Mouse (Mus musculus): ENCODE measurements around the gene Atg2a. TPM values are rescaled to one million over a fixed set of nuclear protein-coding genes. Genes with fewer than 3 reads are reported as not detected.

Atg2a gene
- total RNA-seq (2014; fragmentation: Nextera tagmentation) (18.4 and 31.8 TPM in 2 replicates), total RNA-seq (2017) (7.0 and 9.4 TPM in 2 replicates), polyA plus RNA-seq (2012) (44.4 and 45.0 TPM in 2 replicates)

DNA sequence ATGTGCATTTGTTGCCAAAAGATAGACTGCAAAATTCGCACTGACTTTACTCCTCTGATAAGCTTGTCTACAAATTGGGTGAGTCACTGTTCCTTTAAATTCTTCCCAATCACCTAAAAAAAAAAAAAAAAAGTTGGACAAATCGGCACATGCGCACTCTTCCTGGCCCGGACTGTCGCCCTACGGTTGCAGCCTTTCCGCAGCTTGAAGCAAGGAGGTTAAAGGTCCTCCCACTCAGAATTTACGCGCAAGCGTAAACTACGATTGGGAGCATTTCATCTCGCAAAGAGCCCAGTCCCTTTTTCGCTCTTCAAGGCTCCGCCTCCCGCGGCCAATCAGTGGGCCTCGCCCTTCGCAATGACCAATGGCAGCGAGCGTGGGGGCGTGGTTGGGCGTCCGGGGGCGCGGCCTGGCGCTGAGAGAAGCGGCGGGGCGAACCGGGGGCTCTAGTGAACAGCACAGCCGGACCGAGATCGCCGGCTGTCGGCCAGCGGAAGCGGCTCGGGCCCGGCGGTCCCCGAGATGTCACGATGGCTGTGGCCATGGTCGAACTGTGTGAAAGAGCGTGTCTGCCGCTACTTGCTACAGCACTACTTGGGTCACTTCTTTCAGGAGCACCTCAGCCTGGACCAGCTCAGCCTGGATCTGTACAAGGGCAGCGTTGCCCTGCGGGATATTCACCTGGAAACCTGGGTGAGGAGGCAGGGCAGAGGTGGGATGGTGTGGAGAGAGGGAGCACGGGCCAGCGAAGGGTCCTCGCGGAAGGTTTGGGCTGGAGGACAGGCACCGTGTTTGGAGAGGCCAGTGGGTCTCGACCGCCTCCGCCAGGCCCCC, at the start of gene Atg2a:
Atg2a (plus strand) TSS at position 395 of the 834 bp plus-strand sequence.
- Histone ChIP-seq H3K9me3 (replicated peaks) (no peaks in the 10 kb centered on the region), H3K4me3 (ENCODE audit: low read depth, low read length) (peak within 1 kb of the TSS; percentile 91), H3K4me1 (ENCODE audit: insufficient read depth, low read depth, low read length) (peaks cover 49% of the 10 kb centered on the region), H3K27me3 (ENCODE audit: insufficient read depth, low read length) (no peaks in the 10 kb centered on the region; the same call in 1 of the 2 replicates), H3K36me3 (replicated peaks) (peaks cover 34% of the 10 kb centered on the region)
- TF ChIP-seq CTCF (IDR thresholded peaks at IDR 0.05; ENCODE audit: low read depth, low read length) (no peak), TAL1 (conservative IDR thresholded peaks at IDR 0.05; ENCODE audit: low read depth, low read length) (no peak), GATA2 (IDR thresholded peaks at IDR 0.05; ENCODE audit: borderline replicate concordance, low read depth, low read length) (no peak), POLR2AphosphoS5 (IDR thresholded peaks at IDR 0.05; ENCODE audit: insufficient replicate concordance, low read depth, low read length) (no peak), GATA1 (IDR thresholded peaks at IDR 0.05; ENCODE audit: borderline replicate concordance, low read length) (no peak)
- DNase-seq (ENCODE audit: low spot score) = peak; percentile 97
- ATAC-seq (ENCODE audit: extremely low read depth, insufficient number of reproducible peaks, low FRiP score, poor library complexity, severe bottlenecking) = peak; percentile 93

DNA sequence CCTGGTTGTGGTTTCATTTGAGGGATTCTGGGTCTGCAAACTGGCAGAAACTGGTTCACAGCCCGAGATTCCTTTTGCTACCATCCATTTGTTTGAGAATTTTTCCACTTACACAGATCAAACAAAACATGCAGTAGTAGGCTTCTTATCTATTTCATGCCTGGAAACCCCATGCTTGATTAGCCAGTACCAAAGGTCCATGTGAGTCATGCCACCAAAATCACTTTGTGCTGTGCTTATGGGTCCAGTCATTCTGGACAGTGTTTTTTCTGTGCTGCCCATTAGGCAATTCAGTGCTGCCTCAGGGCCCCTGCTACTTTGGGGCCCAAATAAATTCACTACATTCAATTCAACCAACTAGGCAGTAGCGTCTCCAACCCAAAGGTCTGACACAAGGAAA, 37.2 kb upstream of the Atg2a start:
- Histone ChIP-seq H3K4me3 (ENCODE audit: low read depth, low read length) (no peak overlapping the region), H3K9me3 (replicated peaks) (no peaks in the 10 kb centered on the region), H3K36me3 (replicated peaks) (no peaks in the 10 kb centered on the region), H3K27me3 (ENCODE audit: insufficient read depth, low read length) (peaks cover 10% of the 10 kb centered on the region), H3K4me1 (ENCODE audit: insufficient read depth, low read depth, low read length) (no peaks in the 10 kb centered on the region)
- ATAC-seq (ENCODE audit: extremely low read depth, insufficient number of reproducible peaks, low FRiP score, poor library complexity, severe bottlenecking) (no peak), DNase-seq (ENCODE audit: low spot score) (no peak)
- TF ChIP-seq TAL1 (conservative IDR thresholded peaks at IDR 0.05; ENCODE audit: low read depth, low read length) (no peak), GATA2 (IDR thresholded peaks at IDR 0.05; ENCODE audit: borderline replicate concordance, low read depth, low read length) (no peak), GATA1 (IDR thresholded peaks at IDR 0.05; ENCODE audit: borderline replicate concordance, low read length) (no peak), POLR2AphosphoS5 (IDR thresholded peaks at IDR 0.05; ENCODE audit: insufficient replicate concordance, low read depth, low read length) (no peak), CTCF (IDR thresholded peaks at IDR 0.05; ENCODE audit: low read depth, low read length) (no peak)

DNA sequence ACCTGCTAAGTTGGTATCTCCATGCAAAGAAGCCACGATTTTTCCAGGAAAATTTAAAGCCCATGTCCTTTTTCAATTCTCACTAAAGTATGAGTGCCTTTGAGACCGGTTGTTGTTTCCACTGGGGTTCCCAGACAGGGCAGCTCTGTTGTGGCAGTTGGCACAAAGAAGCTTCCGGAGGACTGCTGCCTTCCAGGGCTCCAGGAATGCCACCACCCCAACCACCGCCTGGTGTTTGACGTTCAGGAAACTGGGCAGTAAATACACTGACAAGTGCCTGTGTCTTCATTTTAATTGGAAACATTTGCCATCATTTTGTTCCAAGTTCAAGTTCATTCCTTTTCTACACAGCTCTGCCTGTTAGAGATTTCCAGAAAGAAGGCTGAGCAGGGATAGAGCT, 34.8 kb upstream of the Atg2a start:
- Histone ChIP-seq H3K27me3 (ENCODE audit: insufficient read depth, low read length) (peaks cover 19% of the 10 kb centered on the region), H3K9me3 (replicated peaks) (no peaks in the 10 kb centered on the region), H3K4me1 (ENCODE audit: insufficient read depth, low read depth, low read length) (no peaks in the 10 kb centered on the region), H3K36me3 (replicated peaks) (no peaks in the 10 kb centered on the region), H3K4me3 (ENCODE audit: low read depth, low read length) (no peak overlapping the region)
- DNase-seq (ENCODE audit: low spot score) (no peak), ATAC-seq (ENCODE audit: extremely low read depth, insufficient number of reproducible peaks, low FRiP score, poor library complexity, severe bottlenecking) (no peak)
- TF ChIP-seq POLR2AphosphoS5 (IDR thresholded peaks at IDR 0.05; ENCODE audit: insufficient replicate concordance, low read depth, low read length) (no peak), TAL1 (conservative IDR thresholded peaks at IDR 0.05; ENCODE audit: low read depth, low read length) (no peak), CTCF (IDR thresholded peaks at IDR 0.05; ENCODE audit: low read depth, low read length) (no peak), GATA1 (IDR thresholded peaks at IDR 0.05; ENCODE audit: borderline replicate concordance, low read length) (no peak), GATA2 (IDR thresholded peaks at IDR 0.05; ENCODE audit: borderline replicate concordance, low read depth, low read length) (no peak)

DNA sequence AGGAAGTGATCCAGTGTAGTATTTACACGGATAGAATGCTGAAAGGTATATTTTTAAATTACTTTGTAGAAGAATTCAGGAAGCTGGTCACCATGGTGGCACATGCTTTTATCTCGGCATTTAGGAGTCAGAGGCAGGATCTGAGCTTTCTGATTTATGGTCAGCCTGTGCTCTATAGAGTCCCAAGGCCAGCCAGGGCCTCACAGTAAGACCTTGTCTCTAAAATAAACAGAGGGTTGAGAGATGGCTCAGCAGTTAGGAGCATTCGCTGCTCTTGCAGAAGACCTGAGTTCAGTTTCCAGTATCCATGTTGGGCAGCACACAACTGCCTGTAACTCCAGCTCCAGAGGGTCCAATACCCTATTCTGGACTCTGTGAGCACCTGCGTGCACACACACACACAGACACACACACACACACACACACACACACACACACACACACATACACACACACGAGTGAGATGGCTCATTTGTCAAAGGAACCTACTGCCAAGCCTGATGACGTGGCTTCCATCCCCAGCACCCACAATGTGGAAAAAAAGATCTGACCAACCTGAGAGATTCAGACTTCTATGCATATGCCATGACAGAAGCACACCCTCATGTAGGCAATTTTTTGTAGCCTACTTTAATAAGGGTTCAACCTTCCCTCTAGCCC, 25.3 kb upstream of the Atg2a start:
- DNase-seq (ENCODE audit: low spot score) (no peak), ATAC-seq (ENCODE audit: extremely low read depth, insufficient number of reproducible peaks, low FRiP score, poor library complexity, severe bottlenecking) (no peak)
- no peaks in the 10 kb centered on the region for H3K36me3 ChIP-seq (replicated peaks)
- no peaks in the 10 kb centered on the region for H3K9me3 ChIP-seq (replicated peaks)
- H3K4me1 ChIP-seq (ENCODE audit: insufficient read depth, low read depth, low read length) = no peaks in the 10 kb centered on the region
- H3K4me3 ChIP-seq (ENCODE audit: low read depth, low read length) = no peak overlapping the region
- TF ChIP-seq GATA2 (IDR thresholded peaks at IDR 0.05; ENCODE audit: borderline replicate concordance, low read depth, low read length) = no peak
- no peak for TF ChIP-seq CTCF (IDR thresholded peaks at IDR 0.05; ENCODE audit: low read depth, low read length)
- TF ChIP-seq TAL1 (conservative IDR thresholded peaks at IDR 0.05; ENCODE audit: low read depth, low read length) = no peak
- TF ChIP-seq POLR2AphosphoS5 (IDR thresholded peaks at IDR 0.05; ENCODE audit: insufficient replicate concordance, low read depth, low read length) = no peak
- TF ChIP-seq GATA1 (IDR thresholded peaks at IDR 0.05; ENCODE audit: borderline replicate concordance, low read length) = no peak
- H3K27me3 ChIP-seq (ENCODE audit: insufficient read depth, low read length) = peaks cover 66% of the 10 kb centered on the region

DNA sequence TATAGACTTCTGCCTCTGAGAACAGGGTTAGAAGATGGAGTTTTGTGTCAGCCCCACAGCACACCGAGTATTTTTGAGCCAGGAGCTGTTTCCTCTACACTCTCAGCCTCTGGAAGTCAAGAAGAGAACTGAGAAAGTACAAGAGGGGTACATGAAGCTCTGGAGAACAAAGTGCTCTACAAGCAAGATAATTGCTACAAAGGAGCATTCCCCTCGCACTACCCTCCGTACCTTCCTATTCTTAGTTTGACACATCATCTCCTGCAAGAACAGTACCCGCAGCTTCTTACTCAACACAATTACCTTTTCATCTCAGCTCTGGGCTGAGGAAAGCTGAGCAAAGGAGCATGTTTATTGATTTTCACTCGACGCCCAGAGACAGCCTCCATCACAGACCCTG, 22.9 kb upstream of the Atg2a start:
- peaks cover 62% of the 10 kb centered on the region for H3K27me3 ChIP-seq (ENCODE audit: insufficient read depth, low read length)
- H3K4me3 ChIP-seq (ENCODE audit: low read depth, low read length) = no peak overlapping the region
- ATAC-seq (ENCODE audit: extremely low read depth, insufficient number of reproducible peaks, low FRiP score, poor library complexity, severe bottlenecking) (no peak), DNase-seq (ENCODE audit: low spot score) (no peak)
- no peaks in the 10 kb centered on the region for H3K9me3 ChIP-seq (replicated peaks)
- H3K4me1 ChIP-seq (ENCODE audit: insufficient read depth, low read depth, low read length) = no peaks in the 10 kb centered on the region
- H3K36me3 ChIP-seq (replicated peaks) = no peaks in the 10 kb centered on the region
- no peak for TF ChIP-seq CTCF (IDR thresholded peaks at IDR 0.05; ENCODE audit: low read depth, low read length)
- TF ChIP-seq POLR2AphosphoS5 (IDR thresholded peaks at IDR 0.05; ENCODE audit: insufficient replicate concordance, low read depth, low read length) = no peak
- TF ChIP-seq TAL1 (conservative IDR thresholded peaks at IDR 0.05; ENCODE audit: low read depth, low read length) = no peak
- no peak for TF ChIP-seq GATA1 (IDR thresholded peaks at IDR 0.05; ENCODE audit: borderline replicate concordance, low read length)
- TF ChIP-seq GATA2 (IDR thresholded peaks at IDR 0.05; ENCODE audit: borderline replicate concordance, low read depth, low read length) = no peak

DNA sequence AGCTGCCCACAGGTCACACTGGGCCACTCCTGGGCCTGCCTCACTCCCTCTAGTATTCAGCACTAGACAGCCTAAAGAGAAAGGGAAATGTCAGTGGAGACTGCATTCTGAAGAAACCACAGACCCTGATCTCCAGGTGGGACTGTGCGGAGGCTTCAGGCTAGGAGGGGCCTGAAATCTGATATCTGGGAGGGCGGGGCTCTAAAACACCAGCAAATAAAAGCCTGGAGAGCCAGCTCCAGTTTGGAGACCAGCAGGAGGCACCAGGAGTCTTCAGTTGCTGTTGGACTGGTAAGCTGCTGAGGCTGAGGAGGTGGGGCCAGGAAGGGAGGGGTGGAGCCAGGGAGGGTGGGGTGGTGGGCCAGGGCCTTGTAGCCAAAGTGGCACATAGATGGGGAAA, 15.3 kb upstream of the Atg2a start, which contains the start of gene Gpha2:
Gpha2 (plus strand) TSS at position 246 of the 400 bp plus-strand sequence.
- Histone ChIP-seq H3K4me3 (ENCODE audit: low read depth, low read length) (no peak within 1 kb of the TSS), H3K4me1 (ENCODE audit: insufficient read depth, low read depth, low read length) (no peaks in the 10 kb centered on the region; the same call in 1 of the 2 replicates), H3K36me3 (replicated peaks) (peaks cover 46% of the 10 kb centered on the region), H3K9me3 (replicated peaks) (no peaks in the 10 kb centered on the region), H3K27me3 (ENCODE audit: insufficient read depth, low read length) (peaks cover 22% of the 10 kb centered on the region)
- no peak for DNase-seq (ENCODE audit: low spot score)
- TF ChIP-seq CTCF (IDR thresholded peaks at IDR 0.05; ENCODE audit: low read depth, low read length) = no peak
- TF ChIP-seq TAL1 (conservative IDR thresholded peaks at IDR 0.05; ENCODE audit: low read depth, low read length) = no peak
- TF ChIP-seq GATA1 (IDR thresholded peaks at IDR 0.05; ENCODE audit: borderline replicate concordance, low read length) = no peak
- no peak for TF ChIP-seq POLR2AphosphoS5 (IDR thresholded peaks at IDR 0.05; ENCODE audit: insufficient replicate concordance, low read depth, low read length)
- TF ChIP-seq GATA2 (IDR thresholded peaks at IDR 0.05; ENCODE audit: borderline replicate concordance, low read depth, low read length) = no peak
- no peak for ATAC-seq (ENCODE audit: extremely low read depth, insufficient number of reproducible peaks, low FRiP score, poor library complexity, severe bottlenecking)
